Mouse (Mus musculus) urinary bladder, adult 18-20 months (tissue): ENCODE measurements at regions not wholly inside any gene's neighbourhood (a gene's known extent, or its start where the extent isn't known, plus 50 kb on each side); places are given as distances from the start of the nearest gene placed in this dataset.

ENCODE experiments used
- DNase-seq, 2 experiments: peaks; one replicate each; pipeline ENCODE4 v3.0.0; 2022; ENCODE audit warnings: low spot score in 2 of 2, mixed read lengths in 2 of 2

DNA sequence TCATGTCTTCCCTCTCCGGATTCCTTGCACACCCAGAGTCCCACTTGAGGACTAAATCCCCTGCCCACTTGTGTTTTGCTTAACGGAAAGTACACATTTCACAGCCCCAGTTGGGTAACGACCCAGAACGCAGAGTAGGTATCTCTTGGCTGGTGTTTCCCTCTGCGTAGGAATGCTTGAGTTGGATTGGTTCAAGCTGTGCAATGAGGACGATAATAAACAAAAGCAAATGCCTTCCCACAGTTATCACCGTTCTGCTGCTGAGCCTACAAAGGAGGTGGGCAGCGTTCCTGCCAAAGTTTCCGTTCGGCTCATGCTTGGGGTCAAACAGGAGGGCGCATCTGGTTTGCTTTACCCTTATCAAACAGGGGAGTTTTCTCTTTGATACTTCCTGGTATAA is 212.3 kb upstream of the Sfrp2 start:
- DNase-seq, result no peak

DNA sequence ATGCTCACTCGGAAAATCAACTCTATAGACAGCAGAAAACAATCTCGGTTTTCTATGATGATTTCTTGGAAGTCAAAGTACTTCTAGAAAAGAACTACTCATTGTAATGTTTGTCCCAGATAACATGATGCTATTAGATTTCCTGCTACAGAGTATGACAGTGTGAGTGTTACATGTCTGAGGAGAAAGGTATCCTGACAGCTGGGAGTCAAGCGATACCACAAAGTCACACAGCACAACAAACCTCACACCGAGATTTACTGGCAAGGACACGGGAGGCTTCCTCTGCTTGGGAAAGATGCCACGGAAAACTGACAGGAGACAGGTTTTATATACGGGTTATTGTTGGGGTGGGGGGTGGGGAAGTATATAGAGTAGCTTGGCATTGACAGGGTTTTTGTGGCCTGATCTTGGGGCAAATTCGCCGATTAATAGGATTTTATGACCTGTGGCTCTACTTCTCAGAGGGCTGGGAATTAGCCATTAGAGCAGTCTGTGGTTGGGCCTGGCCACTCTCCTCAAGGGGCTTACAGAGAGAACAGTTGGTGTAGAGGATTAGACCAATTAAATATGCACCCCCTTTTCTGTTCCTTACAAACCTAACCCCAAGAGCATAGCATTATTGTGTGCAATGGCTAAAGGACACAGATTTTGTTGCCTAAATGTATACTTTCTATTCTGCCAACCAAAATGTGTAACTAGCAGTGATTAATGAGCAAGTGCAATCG is 209.2 kb upstream of the Sfrp2 start:
- DNase-seq, result no peak

DNA sequence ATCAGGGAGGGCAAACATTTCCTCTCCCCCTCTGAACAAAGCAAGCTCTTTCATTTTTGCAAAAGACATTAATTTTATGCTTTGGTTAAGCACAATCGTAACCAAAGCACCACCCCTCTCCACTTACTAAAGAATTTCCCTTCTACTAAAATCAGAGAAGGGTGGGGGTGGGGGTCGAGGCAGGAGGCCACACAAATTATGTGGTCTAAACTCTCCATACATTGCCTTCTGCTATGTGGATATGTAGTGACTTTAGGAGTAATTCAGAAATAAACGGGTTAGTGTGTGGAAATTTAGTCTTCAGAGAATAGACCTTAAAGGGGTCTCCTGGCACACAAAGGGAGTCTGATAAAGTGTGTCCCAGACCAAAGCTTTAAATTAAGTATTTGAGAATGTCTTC is 204.1 kb upstream of the Sfrp2 start:
- no peak for DNase-seq

DNA sequence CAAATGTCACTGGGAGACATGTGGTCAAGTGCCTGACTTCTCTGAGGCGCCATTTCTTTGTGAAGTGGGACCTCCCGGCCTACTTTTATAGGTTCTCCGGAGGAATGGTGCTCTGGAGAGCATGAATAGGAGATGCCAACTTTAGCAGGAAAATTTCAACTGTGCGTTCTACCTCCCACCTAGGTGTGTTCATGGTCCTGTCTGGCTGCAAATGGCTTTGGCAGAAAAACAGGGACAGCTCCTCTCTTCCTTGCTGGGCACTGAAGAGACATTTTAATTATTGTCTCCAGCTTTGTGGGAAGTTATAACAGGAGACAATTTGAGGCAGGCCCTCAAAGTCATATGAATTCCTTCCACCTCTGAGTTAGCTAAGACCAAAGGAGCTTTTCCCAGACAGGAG is 190.6 kb upstream of the Sfrp2 start:
- no peak for DNase-seq

DNA sequence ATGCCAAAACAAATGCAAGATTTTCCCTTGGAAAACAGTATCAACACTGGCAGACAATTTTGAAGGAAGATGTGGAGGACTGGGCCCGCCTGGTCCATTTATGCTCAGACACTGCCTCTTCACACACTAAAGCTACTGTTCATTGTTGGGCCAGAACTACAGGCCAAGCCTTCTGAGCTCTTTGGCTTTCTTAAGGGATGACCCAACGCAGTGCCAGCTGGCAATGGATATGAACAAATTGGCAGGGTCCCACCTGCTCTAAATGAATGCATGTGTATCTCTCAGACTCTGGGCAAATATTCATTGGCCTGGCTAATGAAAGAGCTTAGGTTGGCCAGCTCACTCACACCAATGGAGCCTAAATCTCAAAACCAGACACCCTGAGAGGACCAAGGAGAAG is 190.0 kb upstream of the Sfrp2 start:
- no peak for DNase-seq

DNA sequence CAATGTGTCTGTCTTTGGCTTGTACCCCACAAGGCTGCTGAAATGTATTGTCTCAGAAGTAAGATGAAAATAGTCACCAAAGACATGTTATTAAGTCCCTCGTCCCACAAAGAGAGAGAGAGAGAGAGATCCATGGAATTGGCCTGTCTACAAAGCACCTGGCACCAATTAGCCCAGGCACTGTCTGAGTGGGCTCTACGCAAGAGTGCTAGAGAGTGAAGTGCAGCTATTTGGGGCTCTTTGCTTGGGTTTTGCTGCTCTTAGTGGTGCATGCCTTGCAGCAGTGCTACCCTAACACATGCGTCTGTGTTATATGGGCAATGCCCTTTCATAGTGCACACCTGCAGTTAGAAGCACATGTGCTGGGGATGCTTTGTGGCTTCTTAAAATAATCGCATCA is 185.4 kb upstream of the Sfrp2 start:
- no peak for DNase-seq

DNA sequence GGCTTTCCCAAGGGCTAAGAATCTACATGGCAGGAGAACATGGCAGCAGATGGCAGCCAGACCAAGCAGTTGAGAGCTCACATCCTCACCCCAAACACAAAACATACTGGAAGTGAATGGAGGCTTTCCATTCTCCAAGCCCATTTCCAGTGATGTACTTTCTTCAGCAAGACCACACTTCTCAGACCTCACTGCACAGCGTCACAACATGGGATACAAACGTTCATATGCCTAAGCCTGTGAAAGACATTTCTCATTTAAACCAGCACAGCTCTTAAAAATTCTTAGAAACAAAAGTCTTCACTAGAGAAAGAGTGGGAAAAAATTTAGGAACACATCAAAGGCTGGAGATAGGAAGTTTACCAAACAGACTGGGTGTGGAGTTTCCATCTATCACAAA is 183.9 kb upstream of the Sfrp2 start:
- no peak for DNase-seq

DNA sequence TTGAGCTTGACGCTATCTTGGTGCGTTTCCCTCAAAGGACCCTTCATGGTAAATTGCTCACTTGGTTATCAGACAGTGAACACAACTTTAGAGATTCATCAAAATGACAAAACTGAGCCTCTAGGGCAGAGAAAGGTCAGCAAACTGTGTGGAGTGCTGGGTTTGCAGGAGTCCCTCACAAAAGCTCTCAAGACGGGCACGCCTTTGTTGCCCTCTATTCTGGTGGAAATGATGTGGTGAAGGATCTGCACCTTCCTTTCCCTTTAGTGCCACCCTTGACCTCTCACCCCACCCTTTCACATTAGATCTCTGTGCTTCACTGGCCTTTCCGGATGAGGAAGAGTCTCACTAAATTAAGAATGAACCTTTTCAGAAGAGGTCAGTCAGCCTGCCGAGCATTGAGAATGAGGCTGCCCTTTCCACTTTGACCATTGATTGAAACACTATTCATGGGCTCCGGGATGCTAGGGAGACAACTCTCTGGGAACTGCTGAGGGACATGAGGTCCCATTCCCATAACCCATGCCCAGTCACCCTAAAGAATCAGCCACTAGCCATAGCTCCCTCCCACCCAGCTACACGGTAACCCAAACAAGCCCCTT is 182.9 kb upstream of the Sfrp2 start:
- DNase-seq, result no peak

DNA sequence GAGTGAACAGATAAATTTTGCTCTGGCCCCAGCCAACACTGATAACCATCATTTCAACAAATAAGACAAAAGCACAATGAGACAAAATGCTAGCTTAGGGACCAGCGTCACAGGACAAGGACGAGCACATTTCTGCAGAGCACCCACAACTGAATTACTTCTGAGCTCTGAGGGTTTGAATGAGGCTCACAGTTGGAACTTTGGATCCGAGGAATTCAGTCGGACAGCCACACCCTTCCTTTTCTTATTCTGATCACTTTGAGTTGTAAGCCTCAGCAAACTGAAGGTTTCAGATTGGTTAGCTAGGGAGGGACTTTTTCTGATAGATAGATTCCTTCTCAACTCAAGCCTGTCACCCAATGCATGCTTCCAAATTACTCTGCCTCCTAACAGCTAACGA is 180.0 kb upstream of the Sfrp2 start:
- DNase-seq, result no peak

DNA sequence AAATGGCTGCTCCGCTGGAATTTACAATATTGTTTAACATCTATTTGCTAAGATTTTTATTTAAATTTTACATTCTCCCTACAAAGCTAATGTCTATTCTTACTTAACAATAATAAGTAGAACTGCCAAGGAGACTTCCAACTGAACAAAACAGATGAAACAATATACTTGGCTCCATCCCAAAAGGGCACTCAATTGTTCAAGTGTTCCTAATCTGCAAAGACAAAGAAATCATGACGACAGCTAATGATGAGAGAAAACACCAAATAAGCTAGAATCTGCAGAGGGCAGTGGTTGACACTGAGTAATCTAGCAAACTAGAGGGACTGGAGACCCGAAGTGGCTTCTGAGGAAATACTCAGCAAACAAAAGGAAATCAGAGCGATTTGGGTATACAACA is 179.6 kb upstream of the Sfrp2 start:
- DNase-seq, result no peak

DNA sequence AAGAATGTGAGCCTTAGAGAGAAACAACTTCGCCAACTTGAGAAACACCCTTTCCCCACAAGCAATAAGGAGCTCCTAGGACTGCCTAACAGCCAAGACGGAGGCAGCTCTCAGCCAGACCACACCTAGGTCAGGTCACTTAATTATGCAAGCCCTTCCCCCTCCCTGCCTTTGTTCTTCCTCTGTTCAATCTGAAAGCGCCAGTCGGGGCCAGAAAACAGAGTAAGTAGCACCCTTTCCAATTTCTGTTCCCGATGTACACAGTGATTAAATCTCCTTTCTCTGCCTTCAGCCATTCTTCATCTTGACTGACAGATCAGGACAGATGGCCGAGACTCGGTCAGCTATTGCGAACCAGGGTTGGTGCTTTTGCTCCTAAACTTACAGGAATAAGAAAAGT is 177.0 kb upstream of the Sfrp2 start:
- DNase-seq, result no peak

DNA sequence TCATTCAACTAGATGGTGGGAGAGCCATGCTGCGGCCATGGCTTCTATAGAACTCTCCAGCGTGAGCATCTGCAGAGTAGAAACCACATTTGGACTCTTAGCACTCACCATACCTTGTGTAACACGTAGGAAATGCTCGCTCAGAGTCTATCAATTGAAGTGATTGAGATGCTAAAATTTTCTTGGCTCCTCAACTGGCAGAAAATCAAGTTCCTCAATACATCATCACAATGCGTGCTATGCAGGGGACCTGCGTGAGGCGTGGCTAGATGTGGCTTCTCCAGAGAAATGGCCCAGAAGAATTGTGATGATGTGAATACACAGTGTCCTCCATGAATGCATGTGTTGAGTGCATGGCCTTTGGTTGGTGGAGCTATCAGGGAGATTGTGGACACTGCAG is 174.9 kb upstream of the Sfrp2 start:
- DNase-seq, result no peak

DNA sequence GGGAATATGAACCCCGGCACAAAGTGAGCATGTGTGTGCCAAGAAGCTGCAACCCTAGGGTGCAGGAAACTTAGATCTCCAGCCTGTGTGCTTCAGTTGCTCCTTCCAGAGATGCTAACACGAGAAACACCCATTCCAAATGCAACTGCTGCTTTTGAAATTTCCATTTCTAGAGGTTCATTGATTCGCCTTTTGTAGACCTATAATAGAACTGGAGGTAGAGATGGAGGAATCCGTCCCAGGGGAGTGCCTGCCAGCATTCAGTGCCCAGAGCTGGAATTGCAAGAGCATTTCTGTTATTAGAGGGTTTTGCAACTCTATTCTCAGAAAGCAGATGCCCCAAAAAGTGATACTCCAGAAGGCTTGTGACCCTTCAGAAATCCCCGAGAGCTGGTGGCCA is 172.8 kb upstream of the Sfrp2 start:
- DNase-seq, result no peak

DNA sequence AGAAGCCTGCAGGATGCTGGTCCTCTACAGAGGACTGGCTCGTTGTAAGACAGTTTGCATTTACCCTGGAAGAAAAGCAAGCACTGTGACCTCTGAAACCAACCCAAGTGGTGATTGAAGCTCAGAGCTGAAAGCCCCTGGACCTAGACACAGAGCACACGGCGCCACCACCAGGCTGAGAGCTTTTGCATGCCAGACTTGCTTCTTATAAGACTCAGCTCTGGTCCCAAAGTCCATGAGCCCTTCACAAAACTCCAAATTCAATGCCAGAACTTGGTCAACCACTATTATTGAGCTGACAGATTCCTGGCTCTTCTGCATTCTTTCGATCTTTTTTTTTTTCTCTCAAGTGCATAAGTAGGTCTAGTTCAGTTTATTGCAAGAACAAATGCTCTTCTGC is 164.6 kb upstream of the Sfrp2 start:
- no peak for DNase-seq

DNA sequence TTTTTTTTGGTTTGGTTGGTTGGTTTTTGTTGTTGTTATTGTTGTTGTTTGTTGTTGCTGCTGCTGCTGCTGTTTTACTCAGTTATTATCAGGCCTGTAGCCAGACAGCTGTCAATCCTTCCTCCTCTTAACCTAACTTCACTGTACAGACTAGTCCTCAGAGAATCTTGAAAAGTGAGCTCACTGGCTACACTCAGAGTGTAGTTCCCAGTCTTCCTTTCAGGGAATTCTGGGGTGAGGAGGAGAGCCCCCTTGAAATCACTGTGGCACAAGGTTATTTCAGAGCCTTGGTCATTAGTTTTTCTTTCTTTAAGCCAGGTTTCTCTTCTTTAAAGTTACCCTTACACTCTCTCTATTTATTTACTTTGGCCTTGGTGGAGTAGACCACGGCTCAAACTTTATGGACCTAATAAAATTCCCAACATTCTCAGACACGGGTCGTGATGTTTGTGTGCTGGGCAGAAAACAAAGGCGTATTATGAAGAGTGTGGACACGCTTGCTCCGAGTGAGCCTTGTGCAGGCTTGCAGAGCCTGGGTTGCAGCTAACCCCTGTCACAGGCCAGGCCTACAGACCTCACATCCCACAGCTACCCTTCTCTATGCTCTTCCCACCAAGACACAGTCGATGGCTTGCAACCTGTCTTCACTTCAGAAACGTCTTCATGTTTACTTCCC is 156.9 kb upstream of the Sfrp2 start:
- DNase-seq, result no peak

DNA sequence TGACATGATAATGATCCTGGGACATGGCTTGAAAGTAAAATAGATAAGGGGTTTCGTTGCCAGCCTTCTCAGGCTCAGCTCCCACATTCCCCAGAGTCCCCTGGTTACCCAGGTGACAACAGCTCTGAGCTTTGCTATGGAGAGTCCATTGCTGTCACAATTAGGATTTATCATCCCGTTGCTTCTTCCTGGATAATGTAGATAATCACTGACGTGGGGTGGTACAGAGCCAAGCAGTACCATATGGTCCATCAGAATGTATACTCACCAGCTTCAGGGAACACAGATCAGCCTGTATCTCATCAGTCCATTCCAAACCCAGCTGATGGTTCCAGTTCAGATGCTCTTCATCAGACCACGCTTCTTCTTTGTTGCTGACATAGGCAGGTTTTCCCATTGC is 145.7 kb upstream of the Sfrp2 start:
- DNase-seq, result no peak

DNA sequence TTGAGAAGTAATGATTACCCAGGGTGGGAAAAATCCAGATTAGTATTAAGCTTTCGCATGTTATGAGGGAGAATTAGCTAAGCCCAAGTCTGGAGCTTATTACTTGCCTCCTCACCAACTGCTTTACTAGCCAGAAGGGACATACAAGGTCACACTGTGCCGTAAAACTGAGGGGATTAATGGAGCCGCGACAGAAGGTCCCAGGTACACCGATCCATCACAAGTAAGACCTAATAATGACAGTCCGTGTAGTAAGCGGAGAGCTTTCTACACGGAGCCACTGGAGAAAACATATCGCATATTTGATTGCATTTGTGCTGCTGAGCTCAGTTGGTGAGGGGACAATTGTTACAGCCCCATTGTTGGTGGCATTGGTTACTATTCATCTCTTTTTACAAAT is 133.1 kb upstream of the Sfrp2 start:
- DNase-seq, result no peak

DNA sequence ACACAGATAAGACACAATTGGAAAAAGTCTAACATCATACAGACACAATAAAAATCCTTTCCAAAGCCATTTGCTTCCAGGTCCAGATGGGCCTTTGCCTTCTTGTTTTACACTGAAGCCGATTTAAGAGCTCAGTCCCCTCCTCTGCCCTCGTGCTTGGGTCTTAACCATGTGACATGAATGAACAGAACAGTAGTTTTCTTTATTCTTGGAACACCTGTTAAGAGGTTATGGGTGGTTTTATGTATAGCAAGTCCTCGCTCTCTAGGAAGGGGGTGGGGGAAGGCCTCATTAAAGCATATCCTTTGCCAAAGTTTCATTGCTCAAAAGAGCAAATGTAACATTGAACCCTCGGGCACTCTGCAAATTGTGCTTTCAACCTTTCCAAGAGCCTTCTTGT is 125.7 kb upstream of the Sfrp2 start:
- DNase-seq, result no peak

DNA sequence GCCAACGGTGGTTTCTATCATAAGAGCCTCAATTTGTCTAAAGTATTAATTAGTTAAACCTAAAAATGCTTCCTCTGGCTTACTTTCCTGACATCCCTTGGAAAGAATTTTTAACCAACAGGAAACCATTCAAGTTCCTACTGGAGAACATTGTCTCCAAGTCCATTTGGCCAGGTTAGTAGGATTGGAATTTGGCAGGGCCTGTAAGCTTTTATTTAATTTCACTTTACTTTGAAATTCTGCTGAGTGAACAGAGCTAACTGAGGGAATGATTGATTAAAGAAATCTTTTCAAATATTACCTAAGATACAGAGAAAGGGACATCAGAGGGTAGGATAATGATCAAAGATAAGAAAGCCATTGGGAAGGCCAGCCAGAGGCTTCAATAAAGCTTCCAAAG is 102.4 kb upstream of the Sfrp2 start:
- DNase-seq, result no peak

DNA sequence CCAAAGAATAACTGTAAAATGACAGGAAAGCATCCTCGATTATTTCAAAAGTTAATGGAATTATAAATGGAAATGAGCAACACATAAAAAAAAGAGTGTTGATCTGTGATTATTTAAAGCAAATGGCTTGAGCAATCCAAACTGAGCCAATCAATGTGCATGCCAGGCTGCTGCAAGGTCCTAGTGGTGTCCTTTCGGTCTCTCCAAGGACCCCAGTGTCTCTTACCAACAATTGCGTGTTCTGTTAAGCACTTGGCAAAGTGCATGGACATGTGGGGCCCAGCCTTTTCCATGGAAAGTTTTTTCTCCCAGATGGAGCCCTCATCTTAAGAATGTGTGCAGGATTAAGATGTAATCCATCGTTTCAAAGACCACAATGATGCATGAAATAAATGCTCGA is 90.0 kb upstream of the Sfrp2 start:
- no peak for DNase-seq

DNA sequence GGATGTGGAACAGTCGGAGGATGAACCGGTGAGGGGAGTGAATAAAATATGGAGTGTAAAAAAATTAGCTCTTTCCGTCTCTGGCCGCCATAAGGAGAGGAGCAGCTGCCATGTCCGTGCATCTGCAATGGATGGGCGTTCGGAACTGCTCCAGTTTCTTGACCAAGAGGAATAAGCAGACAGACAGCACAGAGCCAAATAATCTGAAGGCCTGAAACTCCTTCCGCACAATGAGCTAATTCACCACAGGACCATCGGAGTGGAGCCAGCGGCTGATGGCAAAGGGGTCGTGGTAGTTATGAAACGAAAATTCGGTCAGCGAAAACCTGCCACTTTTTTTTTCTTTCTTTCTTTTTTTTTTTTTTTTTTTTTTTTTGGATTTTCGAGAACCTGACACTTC is 79.5 kb upstream of the Sfrp2 start:
- DNase-seq, result no peak

DNA sequence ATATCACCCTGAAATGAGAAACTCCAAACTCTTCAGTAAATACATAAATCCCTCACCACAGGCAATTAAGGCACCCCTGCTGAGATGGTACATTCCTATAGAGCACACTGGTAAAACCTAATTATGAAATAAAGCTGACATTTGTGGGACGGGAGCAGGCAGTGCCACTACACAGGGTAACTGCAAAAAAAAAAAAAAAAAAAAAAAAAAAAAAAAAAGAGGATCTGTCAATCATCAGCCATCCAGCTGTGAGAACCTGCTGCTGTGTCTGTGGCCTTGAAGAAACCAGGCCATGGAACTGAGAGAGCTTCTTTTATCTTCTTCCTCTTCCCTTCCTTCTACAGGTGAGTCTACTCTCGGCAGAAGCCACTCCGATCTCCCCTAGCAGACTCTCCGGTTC is 78.6 kb upstream of the Sfrp2 start:
- DNase-seq, result no peak
